19 mouse cellular contexts compared by ENCODE assay signal in genomic region chr15:28213057-28213456, GRCm38 (mm10). TPM values are rescaled to one million over a fixed set of nuclear protein-coding genes. Genes with fewer than 3 reads are reported as not detected.
"Had no signal": no experiment of that assay in that cellular context is flagged by ENCODE, and none has a peak within 500 bp of the region (broad histone marks: within the 10 kb centered on the region; RNA-seq: fewer than 3 reads in every experiment).

No protein-coding gene starts in this region.

- H3K27ac ChIP-seq: kidney, embryonic 15.5 days; limb, embryonic 12.5 days; limb, embryonic 15.5 days; liver, embryonic 14.5 days; macrophage; midbrain, embryonic 12.5 days; midbrain, embryonic 15.5 days; neural tube, embryonic 12.5 days; neural tube, embryonic 15.5 days; stomach, postnatal 0 days had no signal

- H3K4me3 ChIP-seq: kidney, embryonic 15.5 days; limb, embryonic 12.5 days; limb, embryonic 15.5 days; midbrain, embryonic 12.5 days; midbrain, embryonic 15.5 days; neural tube, embryonic 12.5 days; neural tube, embryonic 15.5 days had no signal

- DNase-seq: kidney, adult 11 months; kidney, adult 8-10 months; kidney, postnatal 10 days; kidney, postnatal 36 days; layer of hippocampus, postnatal 36 days; liver, postnatal 0 days; lung, embryonic 14.5 days; thymus, postnatal 25 days had no signal

RNA-seq across cellular contexts. Expression of gene Dnah5, which starts 9.5 kb away (rescaled TPM):
- total RNA-seq: megakaryocyte, adult 5-6 weeks had no signal
- polyA plus RNA-seq: limb, embryonic 12.5 days; liver, postnatal 0 days; macrophage had no signal
